Mouse (Mus musculus): ENCODE data around the gene Synpr. TPM values are rescaled to one million over a fixed set of nuclear protein-coding genes. Genes with fewer than 3 reads are reported as not detected.

The Synpr gene
- polyA plus RNA-seq, 1 experiment from 2014 or later: 9.5 TPM

GRCm38 (mm10) chr14:13340688-13341087 lies 56.1 kb downstream of the Synpr start:
- DNase-seq (ENCODE audit: low spot score) (no peak), ATAC-seq (ENCODE audit: insufficient read depth, low FRiP score, low TSS enrichment) (no peak)
- no peaks in the 10 kb centered on the region for H3K36me3 ChIP-seq (ENCODE audit: control insufficient read depth, insufficient read depth, low read length)
- no peak overlapping the region for H3K4me2 ChIP-seq (ENCODE audit: low read depth)
- 88% methylated on average over 4 of the region's 4 CpGs for WGBS
- no peaks in the 10 kb centered on the region for H3K4me1 ChIP-seq (ENCODE audit: control insufficient read depth, insufficient read depth, low read length)
- no peak overlapping the region for H3K9ac ChIP-seq (ENCODE audit: low read length)
- H3K9me3 ChIP-seq (ENCODE audit: control insufficient read depth, low read length): no peaks in the 10 kb centered on the region
- no peaks in the 10 kb centered on the region for H3K27me3 ChIP-seq (ENCODE audit: control insufficient read depth, insufficient read depth, low read length)
- no peak overlapping the region for H3K27ac ChIP-seq (ENCODE audit: low read depth, low read length)
- no peak overlapping the region for H3K4me3 ChIP-seq (ENCODE audit: low read depth, low read length)

DNA sequence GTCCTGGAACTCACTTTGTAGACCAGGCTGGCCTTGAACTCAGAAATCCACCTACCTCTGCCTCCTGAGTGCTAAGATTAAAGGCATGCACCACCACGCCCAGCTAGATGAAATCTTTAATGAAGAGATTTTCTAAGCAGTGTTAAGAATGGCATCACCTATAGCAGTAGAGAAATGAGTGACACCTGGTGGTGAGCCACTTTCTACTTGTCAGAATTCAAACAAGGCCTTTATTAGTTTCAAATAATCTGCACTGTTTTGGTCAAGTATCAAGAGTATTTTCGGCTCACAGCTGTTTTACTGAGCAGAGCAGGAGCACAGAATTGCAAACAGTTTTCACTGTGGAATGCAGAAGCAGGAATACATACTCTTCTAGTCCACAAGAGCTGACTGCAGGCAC lies 59.7 kb downstream of the Synpr start:
- Histone ChIP-seq H3K9me3 (ENCODE audit: control insufficient read depth, low read length) (no peaks in the 10 kb centered on the region), H3K36me3 (ENCODE audit: control insufficient read depth, insufficient read depth, low read length) (no peaks in the 10 kb centered on the region), H3K27ac (ENCODE audit: low read depth, low read length) (no peak overlapping the region), H3K9ac (ENCODE audit: low read length) (no peak overlapping the region), H3K4me1 (ENCODE audit: control insufficient read depth, insufficient read depth, low read length) (no peaks in the 10 kb centered on the region), H3K4me3 (ENCODE audit: low read depth, low read length) (no peak overlapping the region), H3K27me3 (ENCODE audit: control insufficient read depth, insufficient read depth, low read length) (no peaks in the 10 kb centered on the region), H3K4me2 (ENCODE audit: low read depth) (no peak overlapping the region)
- ATAC-seq (ENCODE audit: insufficient read depth, low FRiP score, low TSS enrichment): no peak
- DNase-seq (ENCODE audit: low spot score): no peak
- 76% methylated on average over 2 of the region's 2 CpGs for WGBS

- no peak for DNase-seq (ENCODE audit: low spot score)
- Histone ChIP-seq H3K9ac (ENCODE audit: low read length) (no peak overlapping the region), H3K36me3 (ENCODE audit: control insufficient read depth, insufficient read depth, low read length) (no peaks in the 10 kb centered on the region), H3K4me2 (ENCODE audit: low read depth) (no peak overlapping the region), H3K9me3 (ENCODE audit: control insufficient read depth, low read length) (no peaks in the 10 kb centered on the region), H3K27ac (ENCODE audit: low read depth, low read length) (no peak overlapping the region), H3K4me1 (ENCODE audit: control insufficient read depth, insufficient read depth, low read length) (no peaks in the 10 kb centered on the region), H3K4me3 (ENCODE audit: low read depth, low read length) (no peak overlapping the region), H3K27me3 (ENCODE audit: control insufficient read depth, insufficient read depth, low read length) (no peaks in the 10 kb centered on the region)
- 39% methylated on average over 4 of the region's 4 CpGs for WGBS
- no peak for ATAC-seq (ENCODE audit: insufficient read depth, low FRiP score, low TSS enrichment)
Measured at GRCm38 (mm10) chr14:13349170-13349865, 64.7 kb downstream of the Synpr start.

DNA sequence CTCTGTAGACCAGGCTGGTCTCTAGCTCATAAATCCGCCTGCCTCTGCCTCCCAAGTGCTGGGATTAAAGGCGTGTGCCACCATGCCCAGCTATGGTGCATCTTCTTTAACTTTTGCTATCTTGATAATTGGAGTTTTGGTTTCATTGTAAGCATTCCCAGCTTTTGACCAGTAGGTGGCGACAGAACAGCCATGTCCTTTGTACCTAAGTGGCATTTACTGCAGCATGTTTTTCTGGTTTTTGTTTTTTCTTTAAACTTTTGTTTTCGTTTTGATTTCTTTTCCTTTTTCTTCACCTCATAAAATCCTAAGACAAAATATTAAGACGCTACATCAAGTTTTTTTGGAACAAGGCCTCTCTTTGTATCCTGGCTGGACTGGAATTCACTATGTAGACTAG lies 69.6 kb downstream of the Synpr start:
- Histone ChIP-seq H3K36me3 (ENCODE audit: control insufficient read depth, insufficient read depth, low read length) (no peaks in the 10 kb centered on the region), H3K27ac (ENCODE audit: low read depth, low read length) (no peak overlapping the region), H3K9me3 (ENCODE audit: control insufficient read depth, low read length) (no peaks in the 10 kb centered on the region), H3K27me3 (ENCODE audit: control insufficient read depth, insufficient read depth, low read length) (no peaks in the 10 kb centered on the region), H3K4me1 (ENCODE audit: control insufficient read depth, insufficient read depth, low read length) (no peaks in the 10 kb centered on the region), H3K9ac (ENCODE audit: low read length) (no peak overlapping the region), H3K4me3 (ENCODE audit: low read depth, low read length) (no peak overlapping the region), H3K4me2 (ENCODE audit: low read depth) (no peak overlapping the region)
- DNase-seq (ENCODE audit: low spot score) (no peak), ATAC-seq (ENCODE audit: insufficient read depth, low FRiP score, low TSS enrichment) (no peak)
- WGBS: 27% methylated on average over 5 of the region's 5 CpGs

- H3K4me1 ChIP-seq (ENCODE audit: control insufficient read depth, insufficient read depth, low read length): no peaks in the 10 kb centered on the region
- H3K9me3 ChIP-seq (ENCODE audit: control insufficient read depth, low read length): no peaks in the 10 kb centered on the region
- DNase-seq (ENCODE audit: low spot score) (peak; percentile 82), ATAC-seq (ENCODE audit: insufficient read depth, low FRiP score, low TSS enrichment) (0 out of 2 replicates have a peak, but pooled peaks have one; percentile 56)
- H3K4me3 ChIP-seq (ENCODE audit: low read depth, low read length): no peak overlapping the region
- no peaks in the 10 kb centered on the region for H3K27me3 ChIP-seq (ENCODE audit: control insufficient read depth, insufficient read depth, low read length)
- no peak overlapping the region for H3K9ac ChIP-seq (ENCODE audit: low read length)
- no peak overlapping the region for H3K27ac ChIP-seq (ENCODE audit: low read depth, low read length)
- H3K4me2 ChIP-seq (ENCODE audit: low read depth): no peak overlapping the region
- 17% methylated on average over 7 of the region's 7 CpGs for WGBS
- H3K36me3 ChIP-seq (ENCODE audit: control insufficient read depth, insufficient read depth, low read length): no peaks in the 10 kb centered on the region
Measured at GRCm38 (mm10) chr14:13355569-13356362, 71.2 kb downstream of the Synpr start.

DNA sequence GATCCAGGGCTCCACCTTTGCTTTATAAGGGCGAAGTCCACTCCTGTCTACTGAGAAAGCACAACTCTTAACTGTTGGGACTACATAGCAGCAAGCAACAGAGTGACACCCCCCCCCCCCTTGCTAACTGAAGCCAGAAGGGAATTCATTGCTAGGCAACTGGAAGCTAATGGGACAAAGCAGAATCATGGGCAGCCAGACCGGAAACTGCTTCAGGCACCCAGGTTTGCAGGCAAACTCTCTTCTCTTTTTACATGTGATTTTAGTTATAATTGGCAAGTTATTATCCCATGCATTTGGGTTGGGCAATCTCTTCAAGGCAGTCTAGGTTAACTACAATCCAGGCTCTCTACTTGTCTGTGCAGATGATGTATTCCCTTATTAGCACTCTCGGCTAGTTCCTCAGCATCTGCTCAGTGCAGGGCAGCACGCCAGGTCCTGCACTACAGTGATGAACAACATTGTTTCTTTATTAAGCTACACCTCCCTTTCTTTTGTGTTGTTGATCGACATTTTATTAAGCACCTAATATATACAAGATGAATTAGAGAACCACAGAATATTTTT lies 72.6 kb downstream of the Synpr start:
- Histone ChIP-seq H3K27ac (ENCODE audit: low read depth, low read length) (no peak overlapping the region), H3K4me1 (ENCODE audit: control insufficient read depth, insufficient read depth, low read length) (no peaks in the 10 kb centered on the region), H3K4me3 (ENCODE audit: low read depth, low read length) (no peak overlapping the region), H3K4me2 (ENCODE audit: low read depth) (no peak overlapping the region), H3K9me3 (ENCODE audit: control insufficient read depth, low read length) (no peaks in the 10 kb centered on the region), H3K36me3 (ENCODE audit: control insufficient read depth, insufficient read depth, low read length) (no peaks in the 10 kb centered on the region), H3K9ac (ENCODE audit: low read length) (no peak overlapping the region), H3K27me3 (ENCODE audit: control insufficient read depth, insufficient read depth, low read length) (no peaks in the 10 kb centered on the region)
- DNase-seq (ENCODE audit: low spot score) (no peak), ATAC-seq (ENCODE audit: insufficient read depth, low FRiP score, low TSS enrichment) (no peak)
- 75% methylated on average over 5 of the region's 5 CpGs for WGBS

GRCm38 (mm10) chr14:13358037-13358436 lies 73.5 kb downstream of the Synpr start:
- H3K4me2 ChIP-seq (ENCODE audit: low read depth): no peak overlapping the region
- H3K4me3 ChIP-seq (ENCODE audit: low read depth, low read length): no peak overlapping the region
- H3K36me3 ChIP-seq (ENCODE audit: control insufficient read depth, insufficient read depth, low read length): no peaks in the 10 kb centered on the region
- no peaks in the 10 kb centered on the region for H3K9me3 ChIP-seq (ENCODE audit: control insufficient read depth, low read length)
- DNase-seq (ENCODE audit: low spot score): no peak
- 82% methylated on average over 2 of the region's 2 CpGs for WGBS
- H3K27ac ChIP-seq (ENCODE audit: low read depth, low read length): no peak overlapping the region
- H3K4me1 ChIP-seq (ENCODE audit: control insufficient read depth, insufficient read depth, low read length): no peaks in the 10 kb centered on the region
- ATAC-seq (ENCODE audit: insufficient read depth, low FRiP score, low TSS enrichment): no peak
- no peaks in the 10 kb centered on the region for H3K27me3 ChIP-seq (ENCODE audit: control insufficient read depth, insufficient read depth, low read length)
- no peak overlapping the region for H3K9ac ChIP-seq (ENCODE audit: low read length)

GRCm38 (mm10) chr14:13361184-13361583 lies 76.6 kb downstream of the Synpr start:
- H3K9ac ChIP-seq (ENCODE audit: low read length): no peak overlapping the region
- H3K4me1 ChIP-seq (ENCODE audit: control insufficient read depth, insufficient read depth, low read length): no peaks in the 10 kb centered on the region
- no peak overlapping the region for H3K4me2 ChIP-seq (ENCODE audit: low read depth)
- H3K27ac ChIP-seq (ENCODE audit: low read depth, low read length): no peak overlapping the region
- H3K27me3 ChIP-seq (ENCODE audit: control insufficient read depth, insufficient read depth, low read length): no peaks in the 10 kb centered on the region
- no peaks in the 10 kb centered on the region for H3K9me3 ChIP-seq (ENCODE audit: control insufficient read depth, low read length)
- DNase-seq (ENCODE audit: low spot score) (no peak), ATAC-seq (ENCODE audit: insufficient read depth, low FRiP score, low TSS enrichment) (no peak)
- H3K4me3 ChIP-seq (ENCODE audit: low read depth, low read length): no peak overlapping the region
- no peaks in the 10 kb centered on the region for H3K36me3 ChIP-seq (ENCODE audit: control insufficient read depth, insufficient read depth, low read length)

GRCm38 (mm10) chr14:13361642-13362041 lies 77.1 kb downstream of the Synpr start:
- 91% methylated on average over 3 of the region's 3 CpGs for WGBS
- H3K4me3 ChIP-seq (ENCODE audit: low read depth, low read length): no peak overlapping the region
- no peak overlapping the region for H3K9ac ChIP-seq (ENCODE audit: low read length)
- no peak overlapping the region for H3K4me2 ChIP-seq (ENCODE audit: low read depth)
- H3K4me1 ChIP-seq (ENCODE audit: control insufficient read depth, insufficient read depth, low read length): no peaks in the 10 kb centered on the region
- DNase-seq (ENCODE audit: low spot score): no peak
- no peaks in the 10 kb centered on the region for H3K27me3 ChIP-seq (ENCODE audit: control insufficient read depth, insufficient read depth, low read length)
- ATAC-seq (ENCODE audit: insufficient read depth, low FRiP score, low TSS enrichment): no peak
- no peaks in the 10 kb centered on the region for H3K36me3 ChIP-seq (ENCODE audit: control insufficient read depth, insufficient read depth, low read length)
- no peak overlapping the region for H3K27ac ChIP-seq (ENCODE audit: low read depth, low read length)
- no peaks in the 10 kb centered on the region for H3K9me3 ChIP-seq (ENCODE audit: control insufficient read depth, low read length)

Data from neural tube, embryonic 11.5 days (tissue).